Mouse (Mus musculus) thymus, postnatal 0 days (tissue): ENCODE results near the gene Qrfp. TPM values are rescaled to one million over a fixed set of nuclear protein-coding genes. Genes with fewer than 3 reads are reported as not detected.

ENCODE experiments used
- DNase-seq: peaks from one replicate; pipeline ENCODE4 v3.0.0-alpha.2; 2015; ENCODE audit warnings: low spot score
- polyA plus RNA-seq: library from polyadenylated mRNA; unstranded; fragments of >200 nt; fragmentation: Nextera tagmentation; extraction: Ambion mirVana; gene quantifications from 2 replicates; pipeline ENCODE4 v1.2.1, GENCODE M21; 2015

The Qrfp gene
- polyA plus RNA-seq, result 1.5 and 2.1 TPM in 2 replicates

- no peak for DNase-seq
Observed at GRCm38 (mm10) chr2:31810444-31810843, at the start of gene Qrfp. Gene Qrfp (minus strand): TSS chr2:31810580.

- DNase-seq, result no peak
Observed at GRCm38 (mm10) chr2:31858500-31858899, 48.1 kb upstream of the Qrfp start.

DNA sequence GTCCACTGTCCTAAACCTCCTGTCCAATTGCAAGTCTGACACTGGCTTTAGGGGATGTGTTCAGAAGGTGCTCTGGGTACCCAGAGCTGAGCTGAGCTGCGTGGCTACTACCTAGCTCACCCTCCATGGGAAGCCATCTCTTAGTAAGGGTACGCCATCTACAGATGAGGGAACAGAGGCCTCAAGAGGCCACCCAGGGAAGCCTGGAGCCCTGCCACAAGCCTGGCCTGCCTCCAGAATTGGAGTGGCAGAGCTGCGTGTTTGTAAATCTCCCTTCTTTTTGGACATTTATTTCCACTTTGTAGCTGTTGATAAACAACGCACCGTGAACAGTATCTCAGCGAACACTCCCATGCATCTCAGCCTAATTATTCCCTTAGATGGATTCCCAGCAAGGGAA is 46.8 kb upstream of the Qrfp start:
- DNase-seq, result no peak

- no peak for DNase-seq
Observed at GRCm38 (mm10) chr2:31855991-31856390, 45.6 kb upstream of the Qrfp start.

DNA sequence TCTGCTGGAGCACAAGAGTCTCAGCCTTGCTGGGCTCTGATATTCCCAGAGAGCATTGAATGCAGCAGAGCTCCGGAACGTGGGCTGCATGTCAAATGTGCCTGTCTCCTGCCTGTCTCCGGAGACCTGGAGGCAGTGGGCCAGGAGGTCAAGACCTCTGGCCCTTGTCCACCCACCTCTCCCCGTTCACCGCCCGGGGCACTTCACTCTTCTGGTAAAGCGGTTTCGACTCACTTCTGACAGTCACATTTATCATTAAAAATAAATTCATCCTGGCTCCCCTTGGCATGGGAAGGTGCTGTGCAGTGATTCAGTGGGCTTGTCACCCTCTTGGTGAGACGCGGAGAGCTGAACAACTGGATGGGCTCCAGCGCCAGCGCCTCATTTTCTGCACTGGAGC is 39.8 kb upstream of the Qrfp start:
- no peak for DNase-seq

- DNase-seq, result peak; percentile 68
Observed at GRCm38 (mm10) chr2:31847908-31848307, 37.5 kb upstream of the Qrfp start.

DNA sequence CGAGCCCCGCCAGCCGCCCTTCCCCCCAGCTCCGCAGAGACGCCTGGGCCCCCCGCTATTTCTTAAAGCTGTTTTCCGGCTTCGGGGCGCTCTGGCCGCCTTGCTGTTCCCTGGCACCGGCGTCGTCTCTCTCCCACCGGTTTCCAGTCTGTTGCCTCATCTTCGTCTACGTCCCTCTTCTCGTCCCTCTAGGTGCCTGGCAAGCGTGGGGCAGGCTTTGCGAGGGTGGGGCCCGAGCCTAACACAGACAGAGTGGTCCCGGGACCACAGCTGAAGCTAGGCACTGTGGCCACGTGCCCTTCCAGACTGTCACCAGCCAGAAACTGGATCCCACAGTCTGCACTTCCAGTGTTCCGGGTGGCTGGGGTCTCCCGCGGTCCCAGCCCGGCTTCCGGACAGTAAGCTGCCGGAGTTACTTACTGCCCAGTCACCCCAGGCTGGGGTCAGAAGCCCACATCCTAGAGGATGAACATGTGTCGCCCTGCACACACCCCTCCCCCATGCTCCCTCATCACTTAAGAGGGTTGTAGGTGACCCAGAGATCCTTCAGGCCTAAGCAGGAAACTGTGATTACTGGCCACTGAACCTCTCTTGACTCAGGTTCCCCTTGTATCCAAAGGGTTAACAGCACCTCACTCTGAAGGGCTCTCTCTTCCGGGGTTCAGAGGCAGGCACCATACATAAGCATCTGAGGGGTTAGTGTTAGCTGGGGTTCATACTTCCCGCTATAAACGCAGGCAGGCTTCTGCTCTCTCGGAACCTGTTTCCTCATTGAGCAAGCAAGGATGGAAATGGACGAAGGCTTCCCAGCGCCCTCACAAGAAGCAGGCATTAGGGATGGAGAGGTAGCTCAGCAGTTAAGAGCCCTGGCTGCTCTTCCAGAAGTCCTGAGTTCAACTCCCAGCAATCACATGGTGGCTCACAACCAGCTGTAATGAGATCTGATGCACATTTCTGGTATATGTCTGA is 36.6 kb upstream of the Qrfp start:
- DNase-seq, result peak; percentile 56

- peak; percentile 31 for DNase-seq
Observed at GRCm38 (mm10) chr2:31845896-31846691, 35.7 kb upstream of the Qrfp start, which contains the start of gene Fibcd1. Gene Fibcd1 (minus strand): TSS chr2:31846005.

GRCm38 (mm10) chr2:31845512-31845895 is 35.1 kb upstream of the Qrfp start:
- peak; percentile 5 for DNase-seq

- DNase-seq, result no peak
Observed at GRCm38 (mm10) chr2:31844729-31845136, 34.4 kb upstream of the Qrfp start.

- no peak for DNase-seq
Observed at GRCm38 (mm10) chr2:31838868-31839267, 28.5 kb upstream of the Qrfp start.

DNA sequence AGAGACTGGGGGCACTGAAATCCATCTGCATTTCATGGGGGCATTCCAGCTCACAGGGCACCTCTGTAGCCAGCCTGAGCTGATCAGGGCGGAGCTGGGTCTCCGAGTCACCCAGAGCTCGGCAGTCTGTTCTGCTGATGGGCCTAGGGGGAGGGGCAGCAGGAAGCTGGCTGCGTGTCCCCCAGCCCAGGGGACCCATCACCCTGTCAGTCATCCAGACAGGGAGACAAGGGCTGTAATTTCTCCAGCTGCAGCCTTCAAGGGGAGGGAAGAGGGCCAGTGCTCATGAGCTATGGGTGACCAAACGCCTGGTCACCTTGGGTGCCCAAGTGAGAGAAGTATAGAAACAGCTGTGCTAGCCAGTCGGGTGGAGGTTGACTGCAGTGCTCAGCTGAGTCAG is 26.6 kb upstream of the Qrfp start:
- DNase-seq, result no peak

DNA sequence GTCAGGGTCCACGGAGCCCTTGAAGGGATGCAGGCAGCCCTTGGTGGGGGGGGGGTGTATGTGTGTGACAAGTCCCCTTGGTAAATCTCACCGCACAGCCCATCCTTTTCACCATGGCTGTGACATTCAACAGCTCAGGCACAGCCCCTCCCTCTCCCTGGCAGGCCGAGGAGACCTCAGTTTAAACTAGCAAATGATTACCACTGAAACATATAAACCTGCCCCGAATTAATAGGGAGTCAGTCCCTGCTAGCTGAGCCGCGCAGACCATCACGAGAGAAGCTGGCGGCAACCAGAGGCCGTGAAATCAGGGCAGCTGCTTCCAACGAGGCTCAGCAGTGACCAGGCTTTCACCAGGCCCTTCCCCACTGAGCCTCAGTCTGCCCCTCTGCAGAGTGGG is 25.7 kb upstream of the Qrfp start:
- DNase-seq, result no peak

GRCm38 (mm10) chr2:31828311-31828825 is 18.0 kb upstream of the Qrfp start:
- DNase-seq, result peak; percentile 27

DNA sequence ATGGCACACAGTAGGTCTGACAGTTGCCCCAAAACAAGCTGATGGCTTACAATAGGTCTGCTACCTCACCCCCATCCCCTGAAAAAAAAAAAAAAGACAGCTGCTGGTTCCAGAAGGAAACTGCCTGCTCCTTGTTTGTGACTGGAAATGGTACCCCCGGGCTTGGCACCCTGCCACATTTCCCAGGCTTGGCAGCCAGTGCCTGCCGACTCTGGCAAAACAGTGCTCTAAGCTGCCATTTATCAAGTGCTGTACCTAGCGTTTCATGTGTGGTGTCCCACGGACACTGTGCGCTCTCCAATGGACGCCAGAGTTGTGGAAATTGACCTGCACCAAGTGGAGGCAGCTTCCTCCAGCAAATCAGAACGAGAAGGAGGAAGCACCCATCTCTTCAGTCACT is 17.5 kb upstream of the Qrfp start:
- no peak for DNase-seq

DNA sequence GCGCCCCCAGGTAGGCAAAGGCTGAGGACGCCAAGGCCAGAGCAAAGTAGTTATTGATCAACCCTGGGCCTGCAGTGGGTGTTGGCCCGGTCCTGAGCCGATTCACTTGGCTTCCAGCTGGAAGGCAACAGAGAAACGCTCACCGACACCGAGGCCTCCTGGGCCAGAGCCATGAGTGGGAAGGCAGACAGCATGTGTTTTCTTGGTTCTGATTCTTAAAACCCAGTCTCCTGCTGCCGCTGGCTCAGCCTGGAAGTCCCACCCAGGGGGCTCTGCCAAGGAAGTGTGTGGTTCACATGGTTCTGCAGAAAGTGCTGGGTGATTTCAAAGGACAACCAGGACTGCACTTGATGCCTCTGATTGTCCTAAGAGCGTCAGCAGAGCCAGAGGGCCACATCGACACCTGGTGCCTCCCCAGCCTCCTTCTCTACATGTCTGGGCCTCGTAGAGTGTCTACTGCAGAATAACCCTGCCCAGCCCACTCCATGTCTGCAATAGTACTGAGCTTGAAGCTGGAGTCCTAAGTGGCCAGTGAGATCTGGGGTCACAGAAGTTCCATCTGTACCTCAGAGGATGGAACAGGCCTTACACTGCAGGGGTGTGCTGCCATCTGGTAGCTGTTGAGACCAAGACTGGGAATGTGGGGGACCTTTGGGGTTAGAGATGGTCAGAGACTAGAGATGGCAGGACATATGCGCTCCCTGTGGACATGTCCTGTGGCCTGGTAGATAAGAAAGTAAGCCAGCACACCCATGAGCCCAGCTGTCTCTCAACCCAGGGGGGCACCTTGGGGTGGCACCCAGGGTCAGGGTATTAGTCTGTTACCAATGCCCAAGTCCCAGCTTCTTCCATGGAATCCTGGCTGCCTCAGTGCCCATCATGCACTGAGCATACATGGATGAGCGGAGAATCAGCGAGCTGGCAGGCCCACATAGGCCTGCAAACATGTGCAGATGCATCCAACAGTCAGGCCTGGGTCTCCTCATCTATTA is 16.0 kb upstream of the Qrfp start:
- DNase-seq, result no peak

- no peak for DNase-seq
Observed at GRCm38 (mm10) chr2:31825469-31825911, 15.1 kb upstream of the Qrfp start.

DNA sequence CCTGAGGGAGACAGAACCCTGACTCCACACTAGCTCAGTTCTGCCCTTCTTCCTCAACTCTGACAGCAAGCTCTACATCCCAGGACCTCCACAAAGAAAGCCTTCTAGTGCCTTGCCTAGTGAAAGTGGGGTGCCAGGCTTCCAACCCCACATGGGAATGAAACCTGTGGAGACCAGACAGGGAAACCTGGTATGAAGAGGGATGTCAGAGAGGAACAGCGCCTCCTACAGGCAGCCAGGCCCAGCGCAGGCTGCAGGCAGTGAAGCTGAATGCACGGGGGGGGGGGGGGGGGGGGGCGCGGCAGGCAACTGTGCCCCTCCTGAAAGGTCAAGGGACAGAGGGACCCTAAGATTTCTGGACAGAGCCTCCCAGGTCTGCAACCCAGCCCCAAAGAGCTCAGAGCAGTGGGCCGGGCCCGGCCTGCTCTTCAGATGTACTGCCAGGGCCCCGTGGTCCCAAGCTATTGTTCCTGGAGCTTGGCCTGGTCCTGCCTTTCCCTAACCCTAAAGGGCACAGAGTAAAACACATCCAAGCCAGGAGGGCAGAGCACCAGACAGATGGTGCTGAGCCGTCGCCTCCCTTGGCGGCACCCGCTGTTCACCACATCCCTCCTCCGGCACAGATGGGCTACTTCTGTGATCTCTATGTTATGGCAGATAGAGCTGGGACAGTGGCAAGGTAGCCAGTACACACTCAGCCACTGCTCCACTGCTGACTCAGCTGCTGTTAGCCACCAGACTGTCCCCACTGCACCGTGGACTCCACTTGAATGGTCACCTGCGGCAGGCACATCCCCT is 13.8 kb upstream of the Qrfp start:
- peak; percentile 48 for DNase-seq

DNA sequence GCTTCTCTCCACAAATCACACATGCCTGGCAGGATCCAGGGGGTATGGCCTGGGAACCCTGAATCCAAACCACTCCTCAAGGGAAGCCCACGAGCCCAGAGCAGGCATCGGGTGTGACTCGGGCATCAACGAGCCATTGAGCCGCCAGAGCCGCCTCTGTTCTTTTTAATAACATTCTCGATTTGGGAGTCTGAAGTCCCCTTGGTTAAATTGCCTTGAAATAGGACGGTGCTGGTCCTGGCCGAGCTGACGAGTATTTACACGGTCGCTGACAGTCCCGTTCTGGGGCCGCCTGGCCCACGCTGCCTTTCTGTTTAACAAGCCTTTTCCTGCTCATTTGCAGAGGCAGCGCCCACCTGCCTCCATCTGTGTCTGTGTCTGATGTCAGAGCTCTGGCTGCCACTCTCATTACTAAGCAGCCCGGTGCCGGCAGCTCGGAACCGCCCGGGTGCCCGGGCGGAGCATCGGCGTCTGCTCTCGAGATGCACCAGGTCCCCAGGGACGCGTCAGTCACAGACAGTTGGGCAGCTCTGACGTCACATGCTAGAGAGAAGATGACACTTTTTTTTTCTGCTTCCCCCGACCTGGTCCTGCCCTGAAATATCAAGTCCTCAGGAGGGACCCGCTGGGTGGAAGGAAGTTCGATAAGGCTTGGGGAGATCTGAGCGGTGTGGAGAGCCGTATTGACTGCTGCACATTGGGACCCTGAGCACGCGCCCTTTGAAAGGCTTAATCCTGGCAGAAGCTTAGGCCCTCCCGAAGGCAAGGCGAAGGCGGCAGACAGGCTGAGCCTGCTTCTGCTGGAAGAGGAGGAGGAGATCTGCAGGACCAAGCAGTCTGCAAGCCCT is 12.4 kb upstream of the Qrfp start:
- no peak for DNase-seq
